Mouse (Mus musculus): Measurements from ENCODE around the gene Itih1. TPM values are rescaled to one million over a fixed set of nuclear protein-coding genes. Genes with fewer than 3 reads are reported as not detected.

The Itih1 gene
- polyA plus RNA-seq, 1 experiment from 2014 or later: 0.05 TPM

- H3K4me1 ChIP-seq (ENCODE audit: control insufficient read depth, insufficient read depth, low read length): peaks cover 6% of the 10 kb centered on the region; the same call in 1 of the 2 replicates
- H3K4me2 ChIP-seq (ENCODE audit: low read depth, low read length): no peak within 1 kb of the TSS
- H3K4me3 ChIP-seq (ENCODE audit: low read length): no peak within 1 kb of the TSS
- H3K9ac ChIP-seq (ENCODE audit: low read length): no peak within 1 kb of the TSS
- no peak for ATAC-seq (replicated peaks; ENCODE audit: extremely low read depth, insufficient read depth, low FRiP score)
- no peaks in the 10 kb centered on the region; the same call in 1 of the 2 replicates for H3K27me3 ChIP-seq (ENCODE audit: control insufficient read depth, insufficient read depth, low read length)
- no peaks in the 10 kb centered on the region for H3K9me3 ChIP-seq (replicated peaks; ENCODE audit: control insufficient read depth, low read length)
- no peaks in the 10 kb centered on the region for H3K36me3 ChIP-seq (ENCODE audit: control insufficient read depth, insufficient read depth)
- WGBS: 77% methylated on average over 3 of the region's 3 CpGs
- no peak within 1 kb of the TSS for H3K27ac ChIP-seq (ENCODE audit: low read length)
Observed at GRCm38 (mm10) chr14:30886204-30886603, 56.9 kb downstream of the Itih1 start, which contains the start of gene Itih4. Itih4 (plus strand) TSS chr14:30886476.

- WGBS: 11% methylated on average over 3 of the region's 3 CpGs
- Histone ChIP-seq H3K4me2 (ENCODE audit: low read depth, low read length) (no peak overlapping the region), H3K27ac (ENCODE audit: low read length) (no peak overlapping the region), H3K9me3 (replicated peaks; ENCODE audit: control insufficient read depth, low read length) (no peaks in the 10 kb centered on the region), H3K9ac (ENCODE audit: low read length) (no peak overlapping the region), H3K27me3 (ENCODE audit: control insufficient read depth, insufficient read depth, low read length) (no peaks in the 10 kb centered on the region; the same call in 1 of the 2 replicates), H3K4me3 (ENCODE audit: low read length) (no peak overlapping the region), H3K36me3 (ENCODE audit: control insufficient read depth, insufficient read depth) (no peaks in the 10 kb centered on the region), H3K4me1 (ENCODE audit: control insufficient read depth, insufficient read depth, low read length) (peaks cover 6% of the 10 kb centered on the region; the same call in 1 of the 2 replicates)
- ATAC-seq (replicated peaks; ENCODE audit: extremely low read depth, insufficient read depth, low FRiP score): no peak
Observed at GRCm38 (mm10) chr14:30885298-30885697, 57.8 kb downstream of the Itih1 start.

GRCm38 (mm10) chr14:30881718-30882108 lies 61.4 kb downstream of the Itih1 start:
- 90% methylated on average over 3 of the region's 3 CpGs for WGBS
- Histone ChIP-seq H3K9me3 (replicated peaks; ENCODE audit: control insufficient read depth, low read length) (no peaks in the 10 kb centered on the region), H3K9ac (ENCODE audit: low read length) (no peak overlapping the region), H3K4me3 (ENCODE audit: low read length) (no peak overlapping the region), H3K27me3 (ENCODE audit: control insufficient read depth, insufficient read depth, low read length) (no peaks in the 10 kb centered on the region), H3K4me1 (ENCODE audit: control insufficient read depth, insufficient read depth, low read length) (peaks cover 3% of the 10 kb centered on the region; the same call in 1 of the 2 replicates), H3K27ac (ENCODE audit: low read length) (no peak overlapping the region), H3K4me2 (ENCODE audit: low read depth, low read length) (no peak overlapping the region), H3K36me3 (ENCODE audit: control insufficient read depth, insufficient read depth) (no peaks in the 10 kb centered on the region)
- ATAC-seq (replicated peaks; ENCODE audit: extremely low read depth, insufficient read depth, low FRiP score): no peak

GRCm38 (mm10) chr14:30880811-30881717 lies 62.0 kb downstream of the Itih1 start:
- no peak for ATAC-seq (replicated peaks; ENCODE audit: extremely low read depth, insufficient read depth, low FRiP score)
- Histone ChIP-seq H3K4me3 (ENCODE audit: low read length) (no peak overlapping the region), H3K27ac (ENCODE audit: low read length) (no peak overlapping the region), H3K9ac (ENCODE audit: low read length) (no peak overlapping the region), H3K36me3 (ENCODE audit: control insufficient read depth, insufficient read depth) (no peaks in the 10 kb centered on the region), H3K4me2 (ENCODE audit: low read depth, low read length) (no peak overlapping the region), H3K27me3 (ENCODE audit: control insufficient read depth, insufficient read depth, low read length) (no peaks in the 10 kb centered on the region), H3K9me3 (replicated peaks; ENCODE audit: control insufficient read depth, low read length) (no peaks in the 10 kb centered on the region), H3K4me1 (ENCODE audit: control insufficient read depth, insufficient read depth, low read length) (peaks cover 3% of the 10 kb centered on the region; the same call in 1 of the 2 replicates)
- 74% methylated on average over 17 of the region's 17 CpGs for WGBS

- no peak for ATAC-seq (replicated peaks; ENCODE audit: extremely low read depth, insufficient read depth, low FRiP score)
- no peak overlapping the region for H3K9ac ChIP-seq (ENCODE audit: low read length)
Observed at GRCm38 (mm10) chr14:30880251-30880650, 62.8 kb downstream of the Itih1 start.

GRCm38 (mm10) chr14:30879794-30880193 lies 63.3 kb downstream of the Itih1 start:
- H3K36me3 ChIP-seq (ENCODE audit: control insufficient read depth, insufficient read depth): no peaks in the 10 kb centered on the region
- peaks cover 3% of the 10 kb centered on the region; the same call in 1 of the 2 replicates for H3K4me1 ChIP-seq (ENCODE audit: control insufficient read depth, insufficient read depth, low read length)
- no peak for ATAC-seq (replicated peaks; ENCODE audit: extremely low read depth, insufficient read depth, low FRiP score)
- 0 out of 2 replicates have a peak overlapping the region, but pooled peaks have one; percentile 8 for H3K9ac ChIP-seq (ENCODE audit: low read length)
- no peaks in the 10 kb centered on the region for H3K27me3 ChIP-seq (ENCODE audit: control insufficient read depth, insufficient read depth, low read length)
- no peaks in the 10 kb centered on the region for H3K9me3 ChIP-seq (replicated peaks; ENCODE audit: control insufficient read depth, low read length)
- H3K27ac ChIP-seq (ENCODE audit: low read length): peak overlapping the region; percentile 54
- H3K4me3 ChIP-seq (ENCODE audit: low read length): no peak overlapping the region
- WGBS: 67% methylated on average over 9 of the region's 9 CpGs
- H3K4me2 ChIP-seq (ENCODE audit: low read depth, low read length): no peak overlapping the region; the same call in 1 of the 2 replicates

More at GRCm38 (mm10) chr14:30880251-30880650, 62.8 kb downstream of the Itih1 start:
- Histone ChIP-seq H3K27ac (ENCODE audit: low read length) (no peak overlapping the region), H3K27me3 (ENCODE audit: control insufficient read depth, insufficient read depth, low read length) (no peaks in the 10 kb centered on the region), H3K4me3 (ENCODE audit: low read length) (no peak overlapping the region), H3K4me1 (ENCODE audit: control insufficient read depth, insufficient read depth, low read length) (peaks cover 3% of the 10 kb centered on the region; the same call in 1 of the 2 replicates), H3K9me3 (replicated peaks; ENCODE audit: control insufficient read depth, low read length) (no peaks in the 10 kb centered on the region), H3K4me2 (ENCODE audit: low read depth, low read length) (no peak overlapping the region), H3K36me3 (ENCODE audit: control insufficient read depth, insufficient read depth) (no peaks in the 10 kb centered on the region)
- WGBS: 74% methylated on average over 8 of the region's 8 CpGs

Other genes starting within 250 kb of the Itih1 start
- 9.2 and 9.5 TPM in 2 replicates for gene Sfmbt1, start 228.4 kb downstream of the Itih1 start, polyA plus RNA-seq (2015; fragmentation: Nextera tagmentation; extraction: Ambion mirVana)
- 13.2 and 15.0 TPM in 2 replicates for gene Tmem110, start 117.7 kb downstream of the Itih1 start, polyA plus RNA-seq (2015; fragmentation: Nextera tagmentation; extraction: Ambion mirVana)
- gene Mustn1, start 64.1 kb downstream of the Itih1 start, polyA plus RNA-seq (2015; fragmentation: Nextera tagmentation; extraction: Ambion mirVana): 4.6 and 5.6 TPM in 2 replicates
- gene Itih4, start 56.8 kb downstream of the Itih1 start, polyA plus RNA-seq (2015; fragmentation: Nextera tagmentation; extraction: Ambion mirVana): 0.38 and 0.41 TPM in 2 replicates
- 1.1 and 1.5 TPM in 2 replicates for gene Itih3, start 19.5 kb downstream of the Itih1 start, polyA plus RNA-seq (2015; fragmentation: Nextera tagmentation; extraction: Ambion mirVana)
- gene Nek4, start 8.1 kb upstream of the Itih1 start, polyA plus RNA-seq (2015; fragmentation: Nextera tagmentation; extraction: Ambion mirVana): 5.6 and 7.2 TPM in 2 replicates
- 43.7 and 45.2 TPM in 2 replicates for gene Glt8d1, start 58.1 kb upstream of the Itih1 start, polyA plus RNA-seq (2015; fragmentation: Nextera tagmentation; extraction: Ambion mirVana)
- gene Spcs1, start 58.4 kb upstream of the Itih1 start, polyA plus RNA-seq (2015; fragmentation: Nextera tagmentation; extraction: Ambion mirVana): 337 and 339 TPM in 2 replicates
- gene Pbrm1, start 75.8 kb upstream of the Itih1 start, polyA plus RNA-seq (2015; fragmentation: Nextera tagmentation; extraction: Ambion mirVana): 97.9 and 98.3 TPM in 2 replicates
- gene Gnl3, start 75.9 kb upstream of the Itih1 start, polyA plus RNA-seq (2015; fragmentation: Nextera tagmentation; extraction: Ambion mirVana): 53.1 and 63.0 TPM in 2 replicates
- 90.4 and 95.8 TPM in 2 replicates for gene Smim4, start 185.7 kb upstream of the Itih1 start, polyA plus RNA-seq (2015; fragmentation: Nextera tagmentation; extraction: Ambion mirVana)
- gene Nt5dc2, start 187.8 kb upstream of the Itih1 start, polyA plus RNA-seq (2015; fragmentation: Nextera tagmentation; extraction: Ambion mirVana): 288 and 319 TPM in 2 replicates
- 36.6 and 43.8 TPM in 2 replicates for gene Stab1, start 225.4 kb upstream of the Itih1 start, polyA plus RNA-seq (2015; fragmentation: Nextera tagmentation; extraction: Ambion mirVana)

All from heart, embryonic 16.5 days (tissue).